Mouse (Mus musculus) intestine, embryonic 16.5 days (tissue): ENCODE data around the gene Asic1. TPM values are rescaled to one million over a fixed set of nuclear protein-coding genes. Genes with fewer than 3 reads are reported as not detected.
A peak's percentile ranks its signal among the peaks of the same experiment; 100 is the strongest.

Experiments
- ATAC-seq: fragments of 200-750 bp; cut with Nextera tagmentation; 2 replicates; pipeline ENCODE4 v1.8.0; 2017; ENCODE audit warnings: moderate TSS enrichment, moderate library complexity
- H3K27ac ChIP-seq: fragments of 300-500 bp; sonication (generic); 2 replicates; pipeline ENCODE4 v1.5.1; 2014; ENCODE audit warnings: mild to moderate bottlenecking, low read length
- H3K27me3 ChIP-seq: fragments of 300-500 bp; sonication (generic); replicated peaks from 2 replicates; pipeline ENCODE4 v1.6.1; 2014; ENCODE audit warnings: low read length, control low read depth, mixed read lengths; ENCODE audit not compliant: control insufficient read depth, insufficient read depth
- H3K36me3 ChIP-seq: fragments of 300-500 bp; sonication (generic); 2 replicates; pipeline ENCODE4 v1.6.1; 2014; ENCODE audit warnings: low read length, control low read depth; ENCODE audit not compliant: control insufficient read depth, insufficient read depth
- H3K4me1 ChIP-seq: fragments of 300-500 bp; sonication (generic); 2 replicates; pipeline ENCODE4 v1.6.1; 2014; ENCODE audit warnings: low read length, control low read depth, mixed read lengths; ENCODE audit not compliant: control insufficient read depth, insufficient read depth
- H3K4me2 ChIP-seq: fragments of 300-500 bp; sonication (generic); 2 replicates; pipeline ENCODE4 v1.6.1; 2014; ENCODE audit warnings: low read depth, low read length, control low read depth
- H3K4me3 ChIP-seq: fragments of 300-500 bp; sonication (generic); 2 replicates; pipeline ENCODE4 v1.5.1; 2014; ENCODE audit warnings: mild to moderate bottlenecking, low read length
- H3K9ac ChIP-seq: fragments of 300-500 bp; sonication (generic); 2 replicates; pipeline ENCODE4 v1.6.1; 2014; ENCODE audit warnings: low read depth, low read length
- H3K9me3 ChIP-seq: fragments of 300-500 bp; sonication (generic); 2 replicates; pipeline ENCODE4 v1.6.1; 2016; ENCODE audit warnings: low read length, control low read depth; ENCODE audit not compliant: control insufficient read depth
- WGBS: fragments of 180-500 bp; shearing (Covaris S2); extraction: QIAGEN DNeasy Blood & Tissue Kit; methylation state at CpG from one replicate; pipeline ENCODE4 v1.1.7; 2014; 5-methylcytosine and 5-hydroxymethylcytosine counted together
- polyA plus RNA-seq: library from polyadenylated mRNA; unstranded; fragments of >200 nt; fragmentation: Nextera tagmentation; extraction: Ambion mirVana; gene quantifications from 2 replicates; pipeline ENCODE4 v1.2.1, GENCODE M21; 2015

The Asic1 gene
- polyA plus RNA-seq, 1 experiment from 2014 or later = 1.7 TPM

DNA sequence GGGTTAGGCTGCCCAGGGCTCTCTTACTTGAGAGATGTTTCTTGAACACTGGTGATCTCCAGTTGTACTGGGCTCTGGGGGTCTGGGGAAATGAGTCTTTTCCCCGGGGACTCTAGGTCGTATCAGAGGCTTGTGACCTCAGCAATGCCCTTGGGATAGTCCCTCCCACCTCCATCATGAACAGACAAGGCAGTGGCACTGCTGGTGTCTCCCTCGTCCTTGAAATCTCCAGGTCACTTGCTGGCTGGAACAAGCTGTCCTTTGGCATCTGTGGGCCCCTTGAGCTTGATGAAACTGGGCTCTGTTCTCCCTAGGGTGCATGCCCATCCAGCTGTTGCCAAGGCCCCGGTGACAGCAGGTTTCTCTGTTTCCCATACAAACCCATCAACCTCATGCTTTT lies 44.0 kb downstream of the Asic1 start:
- Histone ChIP-seq H3K4me3 (no peak overlapping the region), H3K27me3 (no peaks in the 10 kb centered on the region), H3K9ac (no peak overlapping the region), H3K4me1 (peaks cover 25% of the 10 kb centered on the region), H3K27ac (no peak overlapping the region), H3K36me3 (peaks cover 20% of the 10 kb centered on the region), H3K9me3 (no peaks in the 10 kb centered on the region), H3K4me2 (no peak overlapping the region)
- 73% methylated on average over 4 of the region's 4 CpGs for WGBS
- no peak for ATAC-seq

DNA sequence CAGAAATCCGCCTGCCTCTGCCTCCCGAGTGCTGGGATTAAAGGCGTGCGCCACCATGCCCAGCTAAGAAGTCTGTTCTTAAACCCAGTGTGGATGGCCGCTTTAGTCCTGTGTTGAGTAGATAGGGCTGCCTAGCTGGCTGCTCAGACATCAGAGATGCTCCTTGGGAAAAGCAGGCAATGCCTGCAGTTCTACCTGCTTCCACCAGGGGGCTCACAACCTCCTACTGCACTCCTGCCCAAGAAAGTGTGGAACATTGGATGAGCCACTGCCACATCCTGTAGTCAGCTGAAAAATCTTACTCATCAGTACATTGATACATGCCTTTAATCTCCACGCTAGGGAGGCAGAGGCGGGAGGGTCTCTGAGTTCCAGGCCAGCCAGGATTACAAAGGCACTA lies 44.7 kb downstream of the Asic1 start:
- Histone ChIP-seq H3K9ac (no peak overlapping the region), H3K4me3 (no peak overlapping the region), H3K4me2 (no peak overlapping the region), H3K27ac (no peak overlapping the region), H3K9me3 (no peaks in the 10 kb centered on the region), H3K4me1 (peaks cover 28% of the 10 kb centered on the region), H3K27me3 (no peaks in the 10 kb centered on the region), H3K36me3 (peaks cover 18% of the 10 kb centered on the region)
- 0 out of 2 replicates have a peak, but pooled peaks have one; percentile 18 for ATAC-seq
- 50% methylated on average over 7 of the region's 7 CpGs for WGBS

DNA sequence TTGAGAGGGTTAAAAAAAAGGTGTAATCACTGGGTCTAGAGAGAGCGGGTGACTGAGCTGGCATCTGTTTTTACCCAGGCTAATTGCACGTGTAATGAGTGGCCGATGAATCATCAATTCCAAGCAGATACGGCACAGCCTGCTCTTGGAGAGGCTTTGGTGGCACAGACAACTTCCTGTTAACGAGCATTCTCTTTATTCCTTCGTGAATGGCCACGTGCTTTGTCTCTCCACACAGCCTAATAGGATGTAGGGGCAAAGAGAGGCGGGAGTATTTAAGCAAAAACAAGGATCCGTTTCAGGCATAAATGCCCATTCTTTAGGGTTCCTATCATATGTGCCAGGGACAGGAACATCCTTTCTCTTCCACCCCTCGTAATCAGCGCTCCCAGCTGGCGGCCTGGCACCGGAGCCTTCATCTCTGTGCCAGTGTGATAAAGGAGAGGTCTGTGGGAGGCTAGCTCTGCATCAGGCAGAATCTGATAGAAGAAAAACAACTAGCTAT lies 45.2 kb downstream of the Asic1 start:
- 74% methylated on average over 13 of the region's 13 CpGs for WGBS
- Histone ChIP-seq H3K9ac (no peak overlapping the region), H3K4me2 (no peak overlapping the region), H3K4me1 (peaks cover 30% of the 10 kb centered on the region), H3K27me3 (no peaks in the 10 kb centered on the region), H3K36me3 (peaks cover 20% of the 10 kb centered on the region), H3K27ac (no peak overlapping the region), H3K9me3 (no peaks in the 10 kb centered on the region), H3K4me3 (no peak overlapping the region)
- ATAC-seq = no peak

DNA sequence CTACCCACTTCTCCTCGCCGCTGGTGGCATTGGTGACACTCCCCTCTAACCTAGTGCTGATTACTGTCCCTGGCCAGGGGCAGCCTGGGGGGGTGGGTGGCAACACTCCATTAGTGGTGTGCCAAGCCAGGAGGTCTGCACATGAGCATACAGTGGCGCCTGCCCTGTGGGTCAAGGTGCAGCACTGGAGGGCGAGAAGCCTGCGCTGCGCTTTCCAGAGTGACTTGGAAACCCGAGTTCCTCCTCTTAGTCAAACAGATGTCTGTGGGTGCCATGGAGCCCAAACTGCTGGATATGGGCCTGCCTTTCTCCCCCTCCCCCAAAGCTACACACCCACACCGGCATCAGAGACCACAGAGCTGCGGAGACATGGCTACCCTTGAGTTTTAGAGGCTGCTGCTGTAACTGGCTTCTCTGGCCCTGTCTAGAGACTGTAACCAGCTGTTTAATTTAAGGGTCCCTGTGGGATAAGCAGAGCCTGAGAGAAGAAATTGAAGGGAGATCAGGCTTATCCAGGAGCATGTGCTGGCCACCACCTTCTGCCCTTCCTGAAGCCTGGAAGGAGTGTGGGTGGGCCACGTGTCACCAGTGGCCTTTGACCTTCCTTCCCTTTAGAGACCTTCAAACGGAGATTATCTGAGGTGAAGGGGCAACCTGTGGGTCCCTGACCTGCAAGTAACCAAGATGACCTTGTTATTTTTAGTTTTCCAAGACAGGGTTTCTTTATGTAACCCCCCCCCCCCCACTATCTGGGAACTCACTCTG lies 46.0 kb downstream of the Asic1 start:
- 65% methylated on average over 11 of the region's 11 CpGs for WGBS
- Histone ChIP-seq H3K4me1 (peaks cover 30% of the 10 kb centered on the region), H3K9me3 (no peaks in the 10 kb centered on the region), H3K27ac (no peak overlapping the region), H3K4me3 (no peak overlapping the region), H3K36me3 (peaks cover 18% of the 10 kb centered on the region), H3K9ac (0 out of 2 replicates have a peak overlapping the region, but pooled peaks have one; percentile 20), H3K27me3 (no peaks in the 10 kb centered on the region), H3K4me2 (no peak overlapping the region)
- 0 out of 2 replicates have a peak, but pooled peaks have one; percentile 7 for ATAC-seq

- WGBS = 87% methylated on average over 12 of the region's 12 CpGs
- Histone ChIP-seq H3K27me3 (no peaks in the 10 kb centered on the region), H3K27ac (no peak overlapping the region), H3K36me3 (peaks cover 14% of the 10 kb centered on the region), H3K9me3 (no peaks in the 10 kb centered on the region), H3K9ac (no peak overlapping the region), H3K4me1 (peaks cover 30% of the 10 kb centered on the region), H3K4me3 (no peak overlapping the region), H3K4me2 (no peak overlapping the region)
- ATAC-seq = no peak
Observed at GRCm38 (mm10) chr15:99716814-99717213, 46.6 kb downstream of the Asic1 start.

- ATAC-seq = peak; percentile 17; the same call in 1 of the 2 replicates
- H3K4me2 ChIP-seq = peak within 1 kb of the TSS; percentile 37
- H3K9me3 ChIP-seq = no peaks in the 10 kb centered on the region
- H3K36me3 ChIP-seq = peaks cover 10% of the 10 kb centered on the region
- H3K27me3 ChIP-seq = no peaks in the 10 kb centered on the region
- 62% methylated on average over 26 of the region's 26 CpGs for WGBS
- H3K4me1 ChIP-seq = peaks cover 28% of the 10 kb centered on the region
- peak within 1 kb of the TSS; percentile 34; the same call in 1 of the 2 replicates for H3K9ac ChIP-seq
- peak within 1 kb of the TSS; percentile 28 for H3K4me3 ChIP-seq
- peak within 1 kb of the TSS; percentile 63 for H3K27ac ChIP-seq
Observed at GRCm38 (mm10) chr15:99717386-99718334, 47.5 kb downstream of the Asic1 start, which contains the start of gene Gpd1. Gpd1 (plus strand) TSS chr15:99717515.

DNA sequence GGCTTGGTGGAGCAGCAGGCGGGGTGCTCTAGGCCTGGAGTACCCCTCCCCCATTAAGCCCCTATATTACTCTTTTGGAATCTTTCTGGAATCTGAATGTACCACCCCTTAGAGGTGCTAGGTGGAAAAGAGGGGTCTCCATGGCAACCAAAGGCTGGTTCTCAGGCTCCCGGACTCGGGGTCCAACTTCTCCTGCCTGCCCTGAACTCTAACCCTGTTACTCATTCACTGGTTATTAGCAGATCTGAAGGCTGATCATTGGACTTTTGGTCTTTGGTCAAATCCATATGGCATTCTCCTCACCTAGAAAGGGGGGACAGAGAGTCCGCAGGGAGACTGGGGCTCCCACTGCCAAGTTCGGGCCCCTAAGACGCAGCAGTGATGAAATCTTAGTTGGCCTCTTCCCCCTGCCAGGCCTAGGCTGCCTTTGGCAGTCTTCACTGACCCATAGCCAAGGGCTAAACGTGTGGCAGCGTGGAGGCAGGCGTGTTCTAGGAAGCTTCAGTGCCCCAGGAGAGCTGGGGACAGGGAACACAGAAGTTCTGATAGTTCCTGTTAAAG lies 48.4 kb downstream of the Asic1 start:
- Histone ChIP-seq H3K9me3 (no peaks in the 10 kb centered on the region), H3K9ac (peak overlapping the region; percentile 25), H3K36me3 (peaks cover 9% of the 10 kb centered on the region), H3K4me2 (peak overlapping the region; percentile 28), H3K27me3 (no peaks in the 10 kb centered on the region), H3K27ac (peak overlapping the region; percentile 78), H3K4me3 (peak overlapping the region; percentile 8; the same call in 1 of the 2 replicates), H3K4me1 (peaks cover 34% of the 10 kb centered on the region)
- 84% methylated on average over 9 of the region's 9 CpGs for WGBS
- ATAC-seq = peak; percentile 60

DNA sequence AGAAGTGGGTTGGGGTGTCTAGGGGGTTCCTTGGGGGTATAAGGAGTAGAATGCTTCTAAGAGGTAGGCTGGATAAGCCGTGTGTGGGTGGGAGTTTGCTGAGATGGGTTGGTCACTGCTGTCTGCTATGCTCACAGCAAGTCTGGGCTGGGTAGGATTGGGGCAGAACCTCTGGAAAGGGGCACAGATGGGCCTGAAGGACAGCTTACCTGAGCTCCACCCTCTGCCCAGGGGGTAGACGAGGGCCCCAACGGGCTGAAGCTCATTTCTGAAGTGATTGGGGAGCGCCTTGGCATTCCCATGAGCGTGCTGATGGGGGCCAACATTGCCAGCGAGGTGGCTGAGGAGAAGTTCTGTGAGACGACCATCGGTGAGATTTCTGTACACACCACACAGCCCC lies 49.7 kb downstream of the Asic1 start:
- no peak overlapping the region for H3K27ac ChIP-seq
- no peaks in the 10 kb centered on the region for H3K9me3 ChIP-seq
- ATAC-seq = no peak
- H3K27me3 ChIP-seq = no peaks in the 10 kb centered on the region
- H3K9ac ChIP-seq = no peak overlapping the region
- 0 out of 2 replicates have a peak, but pooled peaks cover 3% of the 10 kb centered on the region for H3K36me3 ChIP-seq
- H3K4me3 ChIP-seq = no peak overlapping the region
- H3K4me1 ChIP-seq = peaks cover 47% of the 10 kb centered on the region
- WGBS = 79% methylated on average over 8 of the region's 8 CpGs
- H3K4me2 ChIP-seq = no peak overlapping the region
